Mouse (Mus musculus) hindbrain, postnatal 0 days (tissue): ENCODE data around the gene Sec14l2. TPM values are rescaled to one million over a fixed set of nuclear protein-coding genes. Genes with fewer than 3 reads are reported as not detected.

Experiments
- ATAC-seq: fragments of 200-750 bp; cut with Nextera tagmentation; 2 replicates; pipeline ENCODE4 v1.8.0; 2017; ENCODE audit warnings: mild to moderate bottlenecking, moderate TSS enrichment, moderate library complexity
- DNase-seq: peaks from one replicate; pipeline ENCODE4 v3.0.0-alpha.2; 2015; ENCODE audit warnings: low spot score
- H3K27ac ChIP-seq: fragments of 300-500 bp; sonication (generic); 2 replicates; pipeline ENCODE4 v1.5.1; 2014; ENCODE audit warnings: mild to moderate bottlenecking
- H3K27me3 ChIP-seq: fragments of 300-500 bp; sonication (generic); 2 replicates; pipeline ENCODE4 v1.6.1; 2014; ENCODE audit warnings: low read length, mixed read lengths; ENCODE audit not compliant: insufficient read depth
- H3K36me3 ChIP-seq: fragments of 300-500 bp; sonication (generic); 2 replicates; pipeline ENCODE4 v1.6.1; 2014; ENCODE audit warnings: low read length, mixed read lengths; ENCODE audit not compliant: insufficient read depth
- H3K4me1 ChIP-seq: fragments of 300-500 bp; sonication (generic); 2 replicates; pipeline ENCODE4 v1.6.1; 2014; ENCODE audit warnings: antibody characterized with exemption, low read length, mixed read lengths; ENCODE audit not compliant: insufficient read depth
- H3K4me2 ChIP-seq: fragments of 300-500 bp; sonication (generic); 2 replicates; pipeline ENCODE4 v1.6.1; 2014; ENCODE audit warnings: low read depth, mild to moderate bottlenecking, low read length, moderate library complexity, mixed read lengths
- H3K4me3 ChIP-seq: fragments of 300-500 bp; sonication (generic); 2 replicates; pipeline ENCODE4 v1.5.1; 2014; ENCODE audit warnings: low read length
- H3K9ac ChIP-seq: fragments of 300-500 bp; sonication (generic); replicated peaks from 2 replicates; pipeline ENCODE4 v1.6.1; 2014; ENCODE audit warnings: mild to moderate bottlenecking, low read length, moderate library complexity, mixed read lengths
- H3K9me3 ChIP-seq: fragments of 300-500 bp; sonication (generic); 2 replicates; pipeline ENCODE4 v1.6.1; 2016; ENCODE audit warnings: low read length, mixed read lengths
- CTCF ChIP-seq: IDR thresholded peaks from 2 replicates; pipeline ENCODE4 v1.5.1; 2016; ENCODE audit warnings: antibody characterized with exemption, control low read depth, low read depth
- WGBS: fragments of 180-500 bp; shearing (Covaris S2); extraction: QIAGEN DNeasy Blood & Tissue Kit; methylation state at CpG from one replicate; pipeline ENCODE4 v1.1.7; 2014; 5-methylcytosine and 5-hydroxymethylcytosine counted together
- polyA plus RNA-seq: library from polyadenylated mRNA; unstranded; fragments of >200 nt; fragmentation: Nextera tagmentation; extraction: Ambion mirVana; gene quantifications from 2 replicates; pipeline ENCODE4 v1.2.1, GENCODE M21; 2015
- total RNA-seq: library from RNA; depleted of rRNA; stranded (reverse); fragments of >200 nt; gene quantifications from 2 replicates; pipeline ENCODE4 v1.2.3, GENCODE M21; 2014

The Sec14l2 gene
- total and polyA plus RNA-seq, 2 experiments from 2014 or later = 8.1 to 13.4 TPM

- H3K27ac ChIP-seq = no peak overlapping the region
Observed at GRCm38 (mm10) chr11:4104989-4105388, 18.2 kb downstream of the Sec14l2 start.

GRCm38 (mm10) chr11:4103522-4103921 is 19.7 kb downstream of the Sec14l2 start:
- no peak overlapping the region for H3K27ac ChIP-seq
- ATAC-seq (no peak), DNase-seq (no peak)
- H3K36me3 ChIP-seq = peaks cover 5% of the 10 kb centered on the region; the same call in 1 of the 2 replicates
- WGBS = 85% methylated on average over 14 of the region's 14 CpGs
- H3K9ac ChIP-seq = no peak overlapping the region
- H3K9me3 ChIP-seq = no peaks in the 10 kb centered on the region
- no peaks in the 10 kb centered on the region for H3K4me1 ChIP-seq
- no peaks in the 10 kb centered on the region for H3K27me3 ChIP-seq
- no peak for TF ChIP-seq CTCF
- no peak overlapping the region for H3K4me3 ChIP-seq
- no peak overlapping the region for H3K4me2 ChIP-seq

More at GRCm38 (mm10) chr11:4104989-4105388, 18.2 kb downstream of the Sec14l2 start:
- TF ChIP-seq CTCF = no peak
- no peaks in the 10 kb centered on the region for H3K27me3 ChIP-seq
- H3K9me3 ChIP-seq = no peaks in the 10 kb centered on the region
- WGBS = 84% methylated on average over 5 of the region's 5 CpGs
- no peaks in the 10 kb centered on the region for H3K4me1 ChIP-seq
- H3K4me3 ChIP-seq = no peak overlapping the region
- no peak for ATAC-seq
- H3K4me2 ChIP-seq = no peak overlapping the region
- DNase-seq = no peak
- H3K9ac ChIP-seq = no peak overlapping the region
- H3K36me3 ChIP-seq = peaks cover 6% of the 10 kb centered on the region; the same call in 1 of the 2 replicates

GRCm38 (mm10) chr11:4101851-4102250 is 21.4 kb downstream of the Sec14l2 start:
- DNase-seq = no peak
- Histone ChIP-seq H3K9me3 (no peaks in the 10 kb centered on the region), H3K36me3 (no peaks in the 10 kb centered on the region; the same call in 1 of the 2 replicates), H3K4me1 (peaks cover 6% of the 10 kb centered on the region; the same call in 1 of the 2 replicates), H3K4me3 (no peak overlapping the region), H3K27ac (no peak overlapping the region), H3K27me3 (no peaks in the 10 kb centered on the region), H3K4me2 (no peak overlapping the region), H3K9ac (no peak overlapping the region)
- ATAC-seq = no peak
- 83% methylated on average over 5 of the region's 5 CpGs for WGBS
- TF ChIP-seq CTCF = no peak

GRCm38 (mm10) chr11:4099447-4099846 is 23.8 kb downstream of the Sec14l2 start:
- WGBS = 59% methylated on average over 3 of the region's 3 CpGs
- Histone ChIP-seq H3K36me3 (no peaks in the 10 kb centered on the region; the same call in 1 of the 2 replicates), H3K9me3 (no peaks in the 10 kb centered on the region), H3K27ac (peak overlapping the region; percentile 57; the same call in 1 of the 2 replicates), H3K4me3 (no peak overlapping the region), H3K4me2 (no peak overlapping the region), H3K4me1 (peaks cover 14% of the 10 kb centered on the region; the same call in 1 of the 2 replicates), H3K9ac (no peak overlapping the region), H3K27me3 (no peaks in the 10 kb centered on the region)
- peak; percentile 28 for DNase-seq
- no peak for ATAC-seq
- TF ChIP-seq CTCF = no peak

GRCm38 (mm10) chr11:4098816-4099215 is 24.4 kb downstream of the Sec14l2 start:
- Histone ChIP-seq H3K4me3 (no peak overlapping the region), H3K9me3 (no peaks in the 10 kb centered on the region), H3K27me3 (no peaks in the 10 kb centered on the region), H3K4me1 (peaks cover 14% of the 10 kb centered on the region; the same call in 1 of the 2 replicates), H3K36me3 (no peaks in the 10 kb centered on the region; the same call in 1 of the 2 replicates), H3K4me2 (no peak overlapping the region), H3K9ac (no peak overlapping the region), H3K27ac (peak overlapping the region; percentile 16; the same call in 1 of the 2 replicates)
- DNase-seq (no peak), ATAC-seq (no peak)
- no peak for TF ChIP-seq CTCF
- 63% methylated on average over 7 of the region's 7 CpGs for WGBS

GRCm38 (mm10) chr11:4098120-4098519 is 25.1 kb downstream of the Sec14l2 start:
- ATAC-seq (no peak), DNase-seq (no peak)
- Histone ChIP-seq H3K9ac (no peak overlapping the region), H3K4me2 (no peak overlapping the region), H3K9me3 (no peaks in the 10 kb centered on the region), H3K4me1 (peaks cover 14% of the 10 kb centered on the region; the same call in 1 of the 2 replicates), H3K36me3 (no peaks in the 10 kb centered on the region; the same call in 1 of the 2 replicates), H3K27ac (no peak overlapping the region), H3K27me3 (no peaks in the 10 kb centered on the region), H3K4me3 (no peak overlapping the region)
- TF ChIP-seq CTCF = peak; percentile 25; the same call in 1 of the 2 replicates
- WGBS = 60% methylated on average over 8 of the region's 8 CpGs

- peak overlapping the region; percentile 92 for H3K27ac ChIP-seq
- TF ChIP-seq CTCF = no peak
- H3K4me1 ChIP-seq = peaks cover 14% of the 10 kb centered on the region; the same call in 1 of the 2 replicates
- H3K4me2 ChIP-seq = peak overlapping the region; percentile 72
- ATAC-seq = peak; percentile 37
- no peaks in the 10 kb centered on the region for H3K36me3 ChIP-seq
- peak overlapping the region; percentile 41 for H3K4me3 ChIP-seq
- DNase-seq = no peak
- H3K27me3 ChIP-seq = no peaks in the 10 kb centered on the region
- 26% methylated on average over 10 of the region's 10 CpGs for WGBS
- peak overlapping the region; percentile 70 for H3K9ac ChIP-seq
- no peaks in the 10 kb centered on the region for H3K9me3 ChIP-seq
Observed at GRCm38 (mm10) chr11:4097091-4097621, 26.1 kb downstream of the Sec14l2 start.
